Mouse (Mus musculus) stomach, embryonic 14.5 days (tissue): ENCODE data around the gene Mtpn. TPM values are rescaled to one million over a fixed set of nuclear protein-coding genes. Genes with fewer than 3 reads are reported as not detected.

Source experiments
- ATAC-seq: fragments of 200-750 bp; cut with Nextera tagmentation; 2 replicates; pipeline ENCODE4 v1.8.0; 2017; ENCODE audit warnings: low read depth, moderate TSS enrichment; ENCODE audit not compliant: insufficient number of reproducible peaks, insufficient read depth, low FRiP score
- H3K27ac ChIP-seq: fragments of 300-500 bp; sonication (generic); 2 replicates; pipeline ENCODE4 v1.5.1; 2014; ENCODE audit warnings: mild to moderate bottlenecking, low read length, moderate library complexity, mixed read lengths
- H3K27me3 ChIP-seq: fragments of 300-500 bp; sonication (generic); 2 replicates; pipeline ENCODE4 v1.6.1; 2014; ENCODE audit warnings: low read length, control low read depth, mixed read lengths; ENCODE audit not compliant: control insufficient read depth, insufficient read depth
- H3K36me3 ChIP-seq: fragments of 300-500 bp; sonication (generic); 2 replicates; pipeline ENCODE4 v1.6.1; 2014; ENCODE audit warnings: mild to moderate bottlenecking, control low read depth, low read length, moderate library complexity, mixed read lengths; ENCODE audit not compliant: control insufficient read depth, insufficient read depth
- H3K4me1 ChIP-seq: fragments of 300-500 bp; sonication (generic); 2 replicates; pipeline ENCODE4 v1.6.1; 2014; ENCODE audit warnings: low read length, control low read depth, mixed read lengths; ENCODE audit not compliant: control insufficient read depth, insufficient read depth
- H3K4me2 ChIP-seq: fragments of 300-500 bp; sonication (generic); replicated peaks from 2 replicates; pipeline ENCODE4 v1.6.1; 2014; ENCODE audit warnings: low read depth, low read length, control low read depth
- H3K4me3 ChIP-seq: fragments of 300-500 bp; sonication (generic); 2 replicates; pipeline ENCODE4 v1.5.1; 2014; ENCODE audit warnings: low read depth, low read length, control low read depth
- H3K9ac ChIP-seq: fragments of 300-500 bp; sonication (generic); replicated peaks from 2 replicates; pipeline ENCODE4 v1.6.1; 2014; ENCODE audit warnings: low read depth, mild to moderate bottlenecking, control low read depth, low read length, moderate library complexity, mixed read lengths
- H3K9me3 ChIP-seq: fragments of 300-500 bp; sonication (generic); 2 replicates; pipeline ENCODE4 v1.6.1; 2016; ENCODE audit warnings: low read depth, low read length, control low read depth; ENCODE audit not compliant: control insufficient read depth
- WGBS: fragments of 180-500 bp; shearing (Covaris S2); extraction: QIAGEN DNeasy Blood & Tissue Kit; methylation state at CpG from one replicate; pipeline ENCODE4 v1.1.7; 2014; 5-methylcytosine and 5-hydroxymethylcytosine counted together
- polyA plus RNA-seq: library from polyadenylated mRNA; unstranded; fragments of >200 nt; fragmentation: Nextera tagmentation; extraction: Ambion mirVana; gene quantifications from 2 replicates; pipeline ENCODE4 v1.2.1, GENCODE M21; 2014

The Mtpn gene
- polyA plus RNA-seq, 1 experiment from 2014 or later = 143 TPM

- Histone ChIP-seq H3K4me1 (0 out of 2 replicates have a peak, but pooled peaks cover 3% of the 10 kb centered on the region), H3K9ac (no peak overlapping the region), H3K27me3 (no peaks in the 10 kb centered on the region), H3K9me3 (no peaks in the 10 kb centered on the region), H3K27ac (no peak overlapping the region), H3K4me2 (no peak overlapping the region), H3K36me3 (no peaks in the 10 kb centered on the region), H3K4me3 (no peak overlapping the region)
- ATAC-seq = no peak
- 80% methylated on average over 7 of the region's 7 CpGs for WGBS
Measured at GRCm38 (mm10) chr6:35536021-35536420, 3.7 kb downstream of the Mtpn start.

GRCm38 (mm10) chr6:35513362-35513761 lies 26.3 kb downstream of the Mtpn start:
- no peak overlapping the region for H3K4me3 ChIP-seq
- H3K4me1 ChIP-seq = no peaks in the 10 kb centered on the region
- H3K9ac ChIP-seq = no peak overlapping the region
- H3K27ac ChIP-seq = no peak overlapping the region
- no peak for ATAC-seq
- H3K36me3 ChIP-seq = peaks cover 14% of the 10 kb centered on the region
- H3K4me2 ChIP-seq = no peak overlapping the region
- no peaks in the 10 kb centered on the region for H3K27me3 ChIP-seq
- H3K9me3 ChIP-seq = no peaks in the 10 kb centered on the region

GRCm38 (mm10) chr6:35504781-35505180 lies 34.9 kb downstream of the Mtpn start:
- H3K9ac ChIP-seq = no peak overlapping the region
- no peaks in the 10 kb centered on the region for H3K27me3 ChIP-seq
- ATAC-seq = no peak
- no peak overlapping the region for H3K4me2 ChIP-seq
- no peaks in the 10 kb centered on the region for H3K9me3 ChIP-seq
- WGBS = 88% methylated on average over 2 of the region's 2 CpGs
- H3K4me3 ChIP-seq = no peak overlapping the region
- peaks cover 4% of the 10 kb centered on the region; the same call in 1 of the 2 replicates for H3K36me3 ChIP-seq
- no peak overlapping the region for H3K27ac ChIP-seq
- no peaks in the 10 kb centered on the region for H3K4me1 ChIP-seq

- Histone ChIP-seq H3K9me3 (no peaks in the 10 kb centered on the region), H3K4me3 (no peak overlapping the region), H3K27me3 (no peaks in the 10 kb centered on the region), H3K27ac (no peak overlapping the region), H3K4me1 (no peaks in the 10 kb centered on the region), H3K9ac (no peak overlapping the region), H3K4me2 (no peak overlapping the region), H3K36me3 (peaks cover 4% of the 10 kb centered on the region; the same call in 1 of the 2 replicates)
- 88% methylated on average over 2 of the region's 2 CpGs for WGBS
- no peak for ATAC-seq
Measured at GRCm38 (mm10) chr6:35502904-35503303, 36.8 kb downstream of the Mtpn start.

- no peaks in the 10 kb centered on the region for H3K4me1 ChIP-seq
- H3K27me3 ChIP-seq = no peaks in the 10 kb centered on the region
- H3K4me2 ChIP-seq = no peak overlapping the region
- no peak overlapping the region for H3K9ac ChIP-seq
- no peaks in the 10 kb centered on the region for H3K9me3 ChIP-seq
- WGBS = 89% methylated on average over 5 of the region's 5 CpGs
- no peak for ATAC-seq
- H3K36me3 ChIP-seq = no peaks in the 10 kb centered on the region; the same call in 1 of the 2 replicates
- H3K27ac ChIP-seq = no peak overlapping the region
- H3K4me3 ChIP-seq = no peak overlapping the region
Measured at GRCm38 (mm10) chr6:35499978-35500667, 39.6 kb downstream of the Mtpn start.

- no peaks in the 10 kb centered on the region for H3K36me3 ChIP-seq
- no peak for ATAC-seq
- H3K4me3 ChIP-seq = no peak overlapping the region
- H3K4me1 ChIP-seq = no peaks in the 10 kb centered on the region
- H3K27me3 ChIP-seq = no peaks in the 10 kb centered on the region
- no peak overlapping the region for H3K4me2 ChIP-seq
- H3K9ac ChIP-seq = no peak overlapping the region
- WGBS = 89% methylated on average over 4 of the region's 4 CpGs
- no peaks in the 10 kb centered on the region for H3K9me3 ChIP-seq
- no peak overlapping the region for H3K27ac ChIP-seq
Measured at GRCm38 (mm10) chr6:35497406-35497805, 42.3 kb downstream of the Mtpn start.

GRCm38 (mm10) chr6:35493851-35494250 lies 45.8 kb downstream of the Mtpn start:
- Histone ChIP-seq H3K4me2 (no peak overlapping the region), H3K4me1 (no peaks in the 10 kb centered on the region), H3K9me3 (no peaks in the 10 kb centered on the region), H3K27me3 (no peaks in the 10 kb centered on the region), H3K27ac (no peak overlapping the region), H3K9ac (no peak overlapping the region), H3K4me3 (no peak overlapping the region), H3K36me3 (no peaks in the 10 kb centered on the region)
- 69% methylated on average over 6 of the region's 6 CpGs for WGBS
- no peak for ATAC-seq

- no peak for ATAC-seq
- H3K4me2 ChIP-seq = no peak overlapping the region
- no peak overlapping the region for H3K27ac ChIP-seq
- no peaks in the 10 kb centered on the region for H3K9me3 ChIP-seq
- H3K27me3 ChIP-seq = no peaks in the 10 kb centered on the region
- H3K4me1 ChIP-seq = no peaks in the 10 kb centered on the region
- no peaks in the 10 kb centered on the region for H3K36me3 ChIP-seq
- WGBS = 71% methylated on average over 5 of the region's 5 CpGs
- H3K4me3 ChIP-seq = no peak overlapping the region
- H3K9ac ChIP-seq = no peak overlapping the region
Measured at GRCm38 (mm10) chr6:35479651-35480335, 59.9 kb downstream of the Mtpn start.
